Mouse (Mus musculus): ENCODE data around the gene Dscaml1. TPM values are rescaled to one million over a fixed set of nuclear protein-coding genes. Genes with fewer than 3 reads are reported as not detected.
"Not testable (repeated sequence)": the region's sequence is repeated elsewhere in the genome, so short reads cannot be mapped to it uniquely, and the experiment has no call there.

The Dscaml1 gene
- polyA plus RNA-seq, 1 experiment from 2014 or later: 0.23 TPM

DNA sequence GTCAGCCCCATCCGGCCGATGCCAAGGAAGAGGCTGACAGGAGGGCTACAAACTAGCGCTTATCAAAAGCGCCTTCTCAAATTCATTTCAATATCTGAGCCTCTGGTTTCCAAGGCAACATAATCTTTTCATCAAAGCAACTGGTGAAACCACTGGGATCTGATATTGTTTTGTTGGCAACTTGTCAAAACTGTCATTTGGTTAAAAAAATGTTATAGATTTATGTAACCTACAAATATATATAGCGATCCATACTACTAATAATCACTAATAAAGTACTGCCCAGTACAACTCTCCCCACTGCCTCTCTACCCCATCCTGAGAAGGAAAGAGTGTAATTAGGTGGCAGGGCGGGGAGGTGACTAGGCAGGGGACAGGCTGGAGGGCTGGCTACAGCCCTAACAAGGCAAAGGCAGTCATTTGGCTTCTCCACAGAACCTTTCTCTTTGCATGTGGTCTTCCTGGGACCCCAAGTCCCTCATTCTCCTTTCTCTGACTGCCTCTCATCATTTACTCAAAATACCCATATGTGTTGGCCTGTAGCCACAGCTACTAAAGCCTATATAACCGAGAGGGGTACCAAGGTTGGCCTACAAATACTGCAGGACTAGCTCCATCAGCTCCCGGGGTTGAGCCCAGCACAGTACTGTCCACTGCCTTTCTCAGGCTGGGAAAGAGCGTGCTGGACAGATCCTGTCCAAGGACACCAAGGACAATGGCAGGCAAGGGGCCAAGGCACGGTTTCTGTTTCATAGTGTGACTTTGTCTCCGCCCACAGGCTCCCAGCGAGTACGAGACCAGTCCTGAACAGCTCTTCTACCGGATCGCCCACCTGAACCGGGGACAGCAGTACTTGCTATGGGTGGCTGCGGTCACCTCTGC lies 313.5 kb downstream of the Dscaml1 start:
- Histone ChIP-seq H3K4me3 (no peak overlapping the region), H3K9me3 (no peaks in the 10 kb centered on the region), H3K27ac (no peak overlapping the region), H3K4me1 (peaks cover 11% of the 10 kb centered on the region), H3K27me3 (peaks cover 3% of the 10 kb centered on the region; the same call in 1 of the 2 replicates), H3K4me2 (no peak overlapping the region), H3K36me3 (no peaks in the 10 kb centered on the region), H3K9ac (no peak overlapping the region)
- 55% methylated on average over 17 of the region's 17 CpGs for WGBS
- ATAC-seq (ENCODE audit: insufficient number of reproducible peaks, low FRiP score, low TSS enrichment, low read depth): 0 out of 2 replicates have a peak, but pooled peaks have one; percentile 21

DNA sequence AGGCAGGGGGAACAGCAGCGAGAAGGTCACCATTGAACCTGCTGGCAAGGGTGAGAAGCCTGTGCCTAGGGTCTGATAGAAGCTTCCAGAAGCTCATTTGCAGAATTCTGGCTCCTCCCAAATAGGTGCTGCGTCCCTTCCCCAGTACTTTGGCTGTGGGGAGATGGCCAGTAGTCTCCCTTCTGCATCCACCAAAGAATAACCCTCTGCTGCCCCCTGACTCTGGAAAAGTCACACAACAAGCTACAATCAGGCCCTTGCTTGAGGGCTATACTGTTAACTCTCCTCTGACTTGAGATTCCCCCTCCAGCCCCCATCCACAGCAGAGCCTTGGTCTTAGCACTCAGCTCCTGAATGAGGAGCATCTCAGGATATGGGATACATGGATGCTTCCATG lies 314.2 kb downstream of the Dscaml1 start:
- H3K27me3 ChIP-seq: peaks cover 4% of the 10 kb centered on the region; the same call in 1 of the 2 replicates

DNA sequence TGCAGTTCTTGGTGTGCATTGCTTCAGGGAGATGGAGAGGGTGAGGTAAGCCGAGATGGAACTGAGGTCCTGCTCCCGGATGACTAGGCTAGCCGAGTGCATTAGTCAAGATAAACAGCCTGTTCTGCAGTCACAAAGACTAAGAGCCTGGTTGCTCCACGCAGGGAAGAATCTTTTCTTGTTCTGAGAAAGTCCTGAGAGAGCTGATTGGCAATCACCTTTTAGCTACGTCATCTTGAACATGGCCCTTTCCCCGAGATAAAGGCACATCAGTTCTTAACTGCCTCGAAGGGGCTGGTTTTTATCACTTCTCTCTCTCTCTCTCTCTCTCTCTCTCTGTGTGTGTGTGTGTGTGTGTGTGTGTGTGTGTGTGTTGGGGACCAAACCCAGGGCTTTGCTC lies 319.0 kb downstream of the Dscaml1 start:
- Histone ChIP-seq H3K9ac (no peak overlapping the region), H3K4me2 (no peak overlapping the region), H3K4me3 (no peak overlapping the region), H3K9me3 (no peaks in the 10 kb centered on the region), H3K27me3 (peaks cover 4% of the 10 kb centered on the region; the same call in 1 of the 2 replicates), H3K36me3 (no peaks in the 10 kb centered on the region), H3K4me1 (peaks cover under 1% of the 10 kb centered on the region; the same call in 1 of the 2 replicates), H3K27ac (no peak overlapping the region)
- ATAC-seq (ENCODE audit: insufficient number of reproducible peaks, low FRiP score, low TSS enrichment, low read depth): no peak
- 44% methylated on average over 7 of the region's 7 CpGs for WGBS

More for the DNA sequence above, 314.2 kb downstream of the Dscaml1 start:
- Histone ChIP-seq H3K9ac (no peak overlapping the region), H3K4me1 (peaks cover 11% of the 10 kb centered on the region), H3K36me3 (no peaks in the 10 kb centered on the region), H3K4me3 (no peak overlapping the region), H3K4me2 (no peak overlapping the region), H3K27ac (no peak overlapping the region), H3K9me3 (no peaks in the 10 kb centered on the region)
- ATAC-seq (ENCODE audit: insufficient number of reproducible peaks, low FRiP score, low TSS enrichment, low read depth): no peak
- 55% methylated on average over 2 of the region's 2 CpGs for WGBS

DNA sequence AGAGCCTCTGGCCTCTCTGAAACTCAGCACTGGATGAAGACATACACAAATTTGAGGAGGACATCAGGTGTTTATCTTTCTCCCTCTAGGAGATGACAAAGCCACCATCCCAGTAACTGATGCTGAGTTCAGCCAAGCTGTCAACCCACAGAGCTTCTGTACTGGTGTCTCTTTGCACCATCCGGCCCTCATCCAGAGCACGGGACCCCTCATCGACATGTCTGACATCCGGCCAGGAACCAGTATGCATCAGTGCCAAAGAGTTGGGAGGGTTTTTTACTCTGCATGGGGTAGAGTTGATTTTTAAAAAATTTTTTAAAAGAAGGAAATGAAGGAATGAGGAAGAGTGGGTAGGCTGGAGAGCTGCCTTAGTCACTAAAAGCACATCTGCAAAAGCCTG lies 323.5 kb downstream of the Dscaml1 start:
- no peaks in the 10 kb centered on the region for H3K4me1 ChIP-seq
- H3K4me2 ChIP-seq: no peak overlapping the region
- 89% methylated on average over 4 of the region's 4 CpGs for WGBS
- H3K27ac ChIP-seq: no peak overlapping the region
- ATAC-seq (ENCODE audit: insufficient number of reproducible peaks, low FRiP score, low TSS enrichment, low read depth): no peak
- H3K9ac ChIP-seq: no peak overlapping the region
- peaks cover 2% of the 10 kb centered on the region; the same call in 1 of the 2 replicates for H3K27me3 ChIP-seq
- no peaks in the 10 kb centered on the region for H3K36me3 ChIP-seq
- H3K4me3 ChIP-seq: no peak overlapping the region
- no peaks in the 10 kb centered on the region for H3K9me3 ChIP-seq

DNA sequence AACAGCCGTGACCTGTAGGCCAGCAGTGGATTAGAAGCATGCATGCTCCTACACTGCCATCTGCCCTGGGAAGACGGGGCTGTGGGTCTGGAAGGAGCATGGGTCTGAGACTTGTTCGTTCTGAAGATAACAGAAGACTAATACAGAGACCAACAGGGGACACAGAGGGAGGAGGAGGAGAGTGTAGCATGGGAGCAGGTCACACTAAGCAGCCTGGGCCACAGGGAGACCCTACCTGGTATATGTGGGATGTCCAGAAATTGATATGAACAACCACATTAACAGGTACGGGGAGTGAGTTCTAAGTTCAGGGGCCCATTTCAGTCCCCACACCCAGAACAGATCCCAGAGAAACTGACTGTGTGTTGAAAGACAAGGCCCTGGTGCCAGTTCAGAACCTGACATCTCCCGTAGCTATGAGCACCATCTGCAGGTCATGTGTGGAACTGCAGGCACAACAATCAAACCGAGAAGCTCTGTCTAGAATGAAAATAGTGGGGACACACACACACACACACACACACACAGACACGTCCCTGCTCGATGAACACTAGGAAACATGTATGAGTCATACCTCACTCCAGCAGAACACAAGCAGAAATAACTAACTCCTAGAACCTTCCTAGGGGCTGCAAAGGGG lies 328.1 kb downstream of the Dscaml1 start:
- no peak overlapping the region for H3K9ac ChIP-seq
- 42% methylated on average over 8 of the region's 8 CpGs for WGBS
- no peak overlapping the region for H3K4me3 ChIP-seq
- no peak overlapping the region for H3K4me2 ChIP-seq
- no peaks in the 10 kb centered on the region for H3K27me3 ChIP-seq
- H3K4me1 ChIP-seq: no peaks in the 10 kb centered on the region
- no peak for ATAC-seq (ENCODE audit: insufficient number of reproducible peaks, low FRiP score, low TSS enrichment, low read depth)
- no peaks in the 10 kb centered on the region for H3K36me3 ChIP-seq
- no peak overlapping the region for H3K27ac ChIP-seq
- no peaks in the 10 kb centered on the region for H3K9me3 ChIP-seq

DNA sequence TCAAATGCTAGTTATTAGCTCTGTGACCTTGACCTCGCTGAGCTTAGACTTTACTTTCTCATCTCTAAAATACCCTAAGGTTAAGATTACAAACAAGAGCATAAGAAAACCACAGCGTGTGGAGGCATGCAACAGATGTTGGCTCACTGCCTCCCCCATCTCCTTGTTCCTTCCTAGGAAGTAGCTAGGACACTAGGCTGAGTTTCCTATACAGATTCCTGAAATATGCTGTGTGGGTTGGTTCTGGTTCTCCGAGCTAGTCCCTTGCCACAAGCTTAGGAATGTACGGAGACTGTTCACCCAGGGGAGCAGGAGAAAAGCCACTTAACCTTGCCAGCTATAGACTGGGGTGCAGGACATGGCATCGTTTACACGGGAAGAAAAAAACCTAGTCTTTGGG lies 339.8 kb downstream of the Dscaml1 start:
- Histone ChIP-seq H3K9ac (no peak overlapping the region), H3K9me3 (no peaks in the 10 kb centered on the region), H3K27me3 (no peaks in the 10 kb centered on the region), H3K4me1 (peaks cover 5% of the 10 kb centered on the region; the same call in 1 of the 2 replicates), H3K4me3 (no peak overlapping the region), H3K36me3 (peaks cover 29% of the 10 kb centered on the region), H3K4me2 (no peak overlapping the region), H3K27ac (no peak overlapping the region)
- WGBS: 70% methylated on average over 6 of the region's 6 CpGs
- ATAC-seq (ENCODE audit: insufficient number of reproducible peaks, low FRiP score, low TSS enrichment, low read depth): no peak

DNA sequence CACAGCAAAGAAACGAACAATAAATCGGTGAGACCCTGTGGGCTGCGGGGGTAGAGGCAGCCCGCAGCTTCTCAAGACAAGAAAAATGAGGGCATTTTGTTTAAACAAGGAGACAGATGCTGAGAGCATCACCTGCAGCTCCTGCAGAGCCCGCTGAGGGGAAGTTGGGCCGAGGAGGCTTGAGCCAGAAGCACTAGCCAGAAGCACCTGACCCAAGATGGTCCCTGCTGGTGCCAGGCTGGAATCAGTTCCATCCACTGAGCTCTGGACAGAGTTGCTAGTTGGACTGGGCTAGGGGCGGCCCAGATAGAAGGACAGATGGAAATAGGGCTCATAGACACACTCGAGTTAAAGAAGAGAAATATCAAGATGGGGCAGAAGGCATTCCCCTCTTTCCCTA lies 340.7 kb downstream of the Dscaml1 start:
- Histone ChIP-seq H3K9ac (no peak overlapping the region), H3K4me3 (no peak overlapping the region), H3K36me3 (peaks cover 37% of the 10 kb centered on the region), H3K4me1 (peaks cover 5% of the 10 kb centered on the region; the same call in 1 of the 2 replicates), H3K27me3 (no peaks in the 10 kb centered on the region), H3K27ac (no peak overlapping the region), H3K9me3 (no peaks in the 10 kb centered on the region), H3K4me2 (no peak overlapping the region)
- WGBS: 90% methylated on average over 8 of the region's 8 CpGs
- ATAC-seq (ENCODE audit: insufficient number of reproducible peaks, low FRiP score, low TSS enrichment, low read depth): no peak

DNA sequence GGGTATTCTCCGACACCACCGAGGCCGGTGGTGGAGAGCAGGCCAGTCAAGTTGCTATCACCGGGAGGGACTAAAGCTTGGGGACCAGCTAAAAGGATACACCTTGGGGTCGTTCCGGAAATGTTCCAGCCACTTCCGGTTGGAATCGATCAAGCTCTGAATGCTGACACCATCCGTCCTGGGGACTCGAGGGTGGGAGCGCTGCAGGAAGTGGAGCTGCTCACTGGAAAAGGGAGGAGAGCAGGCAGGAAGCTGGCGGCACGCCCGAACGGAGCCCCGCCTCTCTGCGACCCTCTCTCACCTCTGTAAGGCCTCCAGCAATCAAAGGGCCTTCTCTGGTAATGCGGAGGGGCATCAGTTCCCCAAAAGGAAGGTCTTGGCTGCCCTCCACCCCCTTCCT lies 342.0 kb downstream of the Dscaml1 start:
- peaks cover 46% of the 10 kb centered on the region for H3K36me3 ChIP-seq
- no peak overlapping the region for H3K27ac ChIP-seq
- H3K27me3 ChIP-seq: no peaks in the 10 kb centered on the region
- H3K4me2 ChIP-seq: no peak overlapping the region
- 78% methylated on average over 18 of the region's 18 CpGs for WGBS
- H3K4me1 ChIP-seq: peaks cover 5% of the 10 kb centered on the region; the same call in 1 of the 2 replicates
- no peak overlapping the region for H3K4me3 ChIP-seq
- H3K9ac ChIP-seq: no peak overlapping the region
- H3K9me3 ChIP-seq: no peaks in the 10 kb centered on the region
- ATAC-seq (ENCODE audit: insufficient number of reproducible peaks, low FRiP score, low TSS enrichment, low read depth): no peak

DNA sequence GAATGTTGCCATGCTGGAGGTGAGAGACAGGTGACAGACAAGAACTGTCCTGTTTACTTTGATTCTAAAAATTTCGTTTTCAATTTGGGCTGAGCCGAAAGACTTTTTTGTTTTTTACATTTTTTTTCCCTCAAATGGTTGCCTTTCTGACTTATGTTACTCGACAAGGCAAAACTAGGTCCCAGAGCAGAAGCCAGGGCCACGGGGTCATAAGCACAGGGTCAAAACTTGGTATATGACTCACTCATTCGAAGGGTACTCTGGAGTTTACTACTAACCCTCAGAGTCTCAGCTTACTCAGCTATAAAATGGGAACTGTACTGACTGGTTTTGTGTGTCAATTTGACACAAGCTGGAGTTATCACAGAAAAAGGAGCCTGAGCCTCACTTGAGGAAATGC lies 343.2 kb downstream of the Dscaml1 start:
- Histone ChIP-seq H3K4me1 (0 out of 2 replicates have a peak, but pooled peaks cover 3% of the 10 kb centered on the region), H3K36me3 (peaks cover 57% of the 10 kb centered on the region), H3K27me3 (no peaks in the 10 kb centered on the region), H3K27ac (no peak overlapping the region), H3K4me3 (no peak overlapping the region), H3K9me3 (no peaks in the 10 kb centered on the region), H3K4me2 (no peak overlapping the region), H3K9ac (no peak overlapping the region)
- 90% methylated on average over 5 of the region's 5 CpGs for WGBS
- no peak for ATAC-seq (ENCODE audit: insufficient number of reproducible peaks, low FRiP score, low TSS enrichment, low read depth)

DNA sequence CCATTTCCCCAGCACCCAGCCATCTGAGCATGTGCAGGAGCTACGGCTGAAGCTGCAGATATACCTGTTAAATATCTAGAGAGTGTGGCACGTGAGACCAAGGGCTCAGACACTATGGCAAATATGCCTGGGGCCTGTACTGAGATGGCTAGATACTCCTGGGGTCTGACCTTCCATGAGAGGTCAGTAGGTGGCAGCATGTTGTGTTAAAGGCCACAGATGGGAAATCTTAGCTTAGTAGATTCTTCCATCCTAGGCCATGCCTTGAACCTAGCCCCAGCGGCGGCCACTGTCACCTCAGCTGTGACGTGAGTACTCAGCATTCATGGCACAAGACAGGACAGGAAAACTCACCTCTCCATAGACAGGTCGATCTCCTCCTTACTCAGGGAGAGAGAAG lies 347.7 kb downstream of the Dscaml1 start:
- Histone ChIP-seq H3K9ac (no peak overlapping the region), H3K4me2 (no peak overlapping the region), H3K4me1 (no peaks in the 10 kb centered on the region), H3K9me3 (no peaks in the 10 kb centered on the region), H3K4me3 (no peak overlapping the region), H3K27ac (no peak overlapping the region), H3K27me3 (no peaks in the 10 kb centered on the region), H3K36me3 (peaks cover 84% of the 10 kb centered on the region)
- WGBS: 82% methylated on average over 6 of the region's 6 CpGs
- ATAC-seq (ENCODE audit: insufficient number of reproducible peaks, low FRiP score, low TSS enrichment, low read depth): no peak

DNA sequence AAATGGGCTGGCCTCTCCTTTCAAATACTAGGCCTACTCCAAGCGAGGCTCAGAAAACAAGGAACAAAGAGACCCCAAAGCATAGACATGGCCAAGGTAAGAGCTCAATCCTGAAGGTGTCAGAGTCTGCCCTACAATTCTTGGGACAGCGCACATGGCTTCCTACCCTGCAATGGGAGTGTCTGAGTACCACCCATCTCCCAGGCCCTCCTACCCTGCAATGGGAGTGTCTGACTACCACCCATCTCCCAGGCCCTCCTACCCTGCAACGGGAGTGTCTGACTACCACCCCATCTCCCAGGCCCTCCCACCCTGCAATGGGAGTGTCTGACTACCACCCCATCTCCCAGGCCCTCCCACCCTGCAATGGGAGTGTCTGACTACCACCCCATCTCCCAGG lies 349.7 kb downstream of the Dscaml1 start:
- peaks cover 77% of the 10 kb centered on the region for H3K36me3 ChIP-seq
- ATAC-seq (ENCODE audit: insufficient number of reproducible peaks, low FRiP score, low TSS enrichment, low read depth); H3K27me3 ChIP-seq; H3K9ac ChIP-seq; H3K9me3 ChIP-seq; H3K4me1 ChIP-seq; H3K4me3 ChIP-seq; H3K27ac ChIP-seq; H3K4me2 ChIP-seq: not testable (repeated sequence)
- 56% methylated on average over 3 of the region's 3 CpGs for WGBS

DNA sequence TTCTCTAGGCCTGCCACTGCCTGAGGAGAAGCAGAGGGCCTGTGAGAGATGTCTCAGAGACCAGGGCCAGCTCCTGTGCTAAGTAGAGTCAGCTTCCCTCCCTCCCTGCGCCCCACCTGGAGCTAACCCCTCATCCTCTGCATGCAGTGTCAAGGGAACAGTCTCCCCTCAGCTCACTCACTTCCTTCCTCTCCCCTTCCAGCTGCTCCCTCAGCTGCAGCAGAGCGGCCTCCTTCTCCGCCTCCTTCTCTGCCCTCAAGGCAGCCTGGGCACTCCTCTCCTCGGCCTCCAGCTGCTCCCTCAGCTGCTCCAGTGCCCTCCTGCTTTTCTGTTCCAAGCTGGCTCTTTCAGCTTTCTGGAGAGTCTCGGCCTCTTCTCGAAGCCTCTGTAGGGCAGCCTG lies 352.8 kb downstream of the Dscaml1 start:
- no peaks in the 10 kb centered on the region for H3K27me3 ChIP-seq
- WGBS: 67% methylated on average over 6 of the region's 6 CpGs
- no peaks in the 10 kb centered on the region for H3K9me3 ChIP-seq

More for the DNA sequence above, 352.8 kb downstream of the Dscaml1 start:
- Histone ChIP-seq H3K4me1 (peaks cover 6% of the 10 kb centered on the region; the same call in 1 of the 2 replicates), H3K9ac (no peak overlapping the region), H3K4me2 (no peak overlapping the region), H3K4me3 (no peak overlapping the region), H3K36me3 (peaks cover 52% of the 10 kb centered on the region), H3K27ac (no peak overlapping the region)
- ATAC-seq (ENCODE audit: insufficient number of reproducible peaks, low FRiP score, low TSS enrichment, low read depth): no peak
